10 mouse cellular contexts compared by ENCODE assay signal in genomic region chr11:53429182-53429581, GRCm38 (mm10). TPM values are rescaled to one million over a fixed set of nuclear protein-coding genes. Genes with fewer than 3 reads are reported as not detected.
DNase-seq lines count a peak whose midpoint lies in the region; ATAC-seq and TF ChIP-seq lines count a peak whose summit lies in the region.
"Had no signal": no experiment of that assay in that cellular context is flagged by ENCODE, and none has a peak within 500 bp of the region (broad histone marks: within the 10 kb centered on the region; RNA-seq: fewer than 3 reads in every experiment).

No protein-coding gene starts in this region.

- H3K9me3 ChIP-seq in forebrain, embryonic 11.5 days (ENCODE audit: control insufficient read depth, low read length), result no peaks in the 10 kb centered on the region
- no peaks in the 10 kb centered on the region for H3K9me3 ChIP-seq in forebrain, postnatal 0 days (ENCODE audit: low read length)
- H3K9me3 ChIP-seq in midbrain, embryonic 10.5 days (replicated peaks), result no peaks in the 10 kb centered on the region
- no peaks in the 10 kb centered on the region for H3K9me3 ChIP-seq in midbrain, embryonic 11.5 days (ENCODE audit: control insufficient read depth, low read length)
- no peaks in the 10 kb centered on the region for H3K9me3 ChIP-seq in limb, embryonic 10.5 days (replicated peaks)
- no peaks in the 10 kb centered on the region for H3K9me3 ChIP-seq in stomach, embryonic 14.5 days (ENCODE audit: control insufficient read depth, low read depth, low read length)

- DNase-seq in forebrain, embryonic 11.5 days (ENCODE audit: low spot score), result no peak
- DNase-seq in forebrain, postnatal 0 days, result no peak
- DNase-seq in midbrain, embryonic 10.5 days (ENCODE audit: low spot score), result no peak
- no peak for DNase-seq in midbrain, embryonic 11.5 days (ENCODE audit: low spot score, missing footprints)
- no peak for DNase-seq in limb, embryonic 10.5 days (ENCODE audit: low spot score)
- DNase-seq in thymus, adult 18-20 months, result no peak
- DNase-seq in gastrocnemius, adult 8-10 months (ENCODE audit: low spot score in 2 of 2), result no peak
- DNase-seq: thymus, postnatal 14 days had no signal

- no peak overlapping the region for H3K27ac ChIP-seq in forebrain, embryonic 11.5 days (ENCODE audit: low read depth, low read length)
- H3K27ac ChIP-seq in forebrain, postnatal 0 days (ENCODE audit: low read depth, low read length), result no peak overlapping the region
- H3K27ac ChIP-seq in midbrain, embryonic 10.5 days (replicated peaks), result no peak overlapping the region
- no peak overlapping the region for H3K27ac ChIP-seq in midbrain, embryonic 11.5 days (ENCODE audit: low read depth, low read length)
- H3K27ac ChIP-seq in limb, embryonic 10.5 days, result no peak overlapping the region
- H3K27ac ChIP-seq in stomach, embryonic 14.5 days (ENCODE audit: low read length), result no peak overlapping the region

- ATAC-seq in forebrain, embryonic 11.5 days (replicated peaks; ENCODE audit: low FRiP score), result no peak
- no peak for ATAC-seq in forebrain, postnatal 0 days
- ATAC-seq in midbrain, embryonic 11.5 days (ENCODE audit: low FRiP score), result no peak
- ATAC-seq in stomach, embryonic 14.5 days (ENCODE audit: insufficient number of reproducible peaks, insufficient read depth, low FRiP score, low read depth), result no peak

- H3K4me3 ChIP-seq in forebrain, embryonic 11.5 days (ENCODE audit: low read depth, low read length), result no peak overlapping the region
- no peak overlapping the region for H3K4me3 ChIP-seq in forebrain, postnatal 0 days (ENCODE audit: low read depth, low read length)
- H3K4me3 ChIP-seq in midbrain, embryonic 10.5 days, result peak overlapping the region; percentile 93
- H3K4me3 ChIP-seq in midbrain, embryonic 11.5 days (ENCODE audit: low read depth, low read length), result no peak overlapping the region
- peak overlapping the region; percentile 85 for H3K4me3 ChIP-seq in limb, embryonic 10.5 days
- no peak overlapping the region; the same call in 1 of the 2 replicates for H3K4me3 ChIP-seq in stomach, embryonic 14.5 days (ENCODE audit: low read depth, low read length)

- H3K4me2 ChIP-seq in forebrain, embryonic 11.5 days (ENCODE audit: low read depth, low read length, severe bottlenecking), result 0 out of 2 replicates have a peak overlapping the region, but pooled peaks have one; percentile 85
- H3K4me2 ChIP-seq in forebrain, postnatal 0 days (ENCODE audit: low read depth), result no peak overlapping the region
- H3K4me2 ChIP-seq in midbrain, embryonic 11.5 days, result no peak overlapping the region; the same call in 1 of the 2 replicates
- H3K4me2 ChIP-seq in stomach, embryonic 14.5 days (replicated peaks; ENCODE audit: low read depth, low read length), result peak overlapping the region; percentile 74; the same call in 1 of the 2 replicates

- no peak overlapping the region for H3K9ac ChIP-seq in forebrain, embryonic 11.5 days (ENCODE audit: low read length)
- H3K9ac ChIP-seq in forebrain, postnatal 0 days, result no peak overlapping the region
- no peak overlapping the region for H3K9ac ChIP-seq in midbrain, embryonic 11.5 days (ENCODE audit: low read length)
- no peak overlapping the region for H3K9ac ChIP-seq in stomach, embryonic 14.5 days (replicated peaks; ENCODE audit: low read depth, low read length)

- no peaks in the 10 kb centered on the region; the same call in 1 of the 2 replicates for H3K36me3 ChIP-seq in forebrain, embryonic 11.5 days (ENCODE audit: control insufficient read depth, insufficient read depth, low read length)
- H3K36me3 ChIP-seq in forebrain, postnatal 0 days (ENCODE audit: insufficient read depth), result peaks cover 8% of the 10 kb centered on the region; the same call in 1 of the 2 replicates
- H3K36me3 ChIP-seq in midbrain, embryonic 10.5 days, result peaks cover 21% of the 10 kb centered on the region
- H3K36me3 ChIP-seq in midbrain, embryonic 11.5 days (ENCODE audit: control insufficient read depth, insufficient read depth, low read length), result no peaks in the 10 kb centered on the region
- H3K36me3 ChIP-seq in limb, embryonic 10.5 days, result peaks cover 16% of the 10 kb centered on the region
- H3K36me3 ChIP-seq in stomach, embryonic 14.5 days (ENCODE audit: control insufficient read depth, insufficient read depth, low read length), result peaks cover 5% of the 10 kb centered on the region; the same call in 1 of the 2 replicates

- peaks cover 3% of the 10 kb centered on the region; the same call in 1 of the 2 replicates for H3K4me1 ChIP-seq in forebrain, embryonic 11.5 days (replicated peaks; ENCODE audit: control insufficient read depth, insufficient read depth, low read length)
- H3K4me1 ChIP-seq in forebrain, postnatal 0 days (ENCODE audit: insufficient read depth), result no peaks in the 10 kb centered on the region
- peaks cover 19% of the 10 kb centered on the region for H3K4me1 ChIP-seq in midbrain, embryonic 10.5 days
- peaks cover 7% of the 10 kb centered on the region for H3K4me1 ChIP-seq in midbrain, embryonic 11.5 days (ENCODE audit: control insufficient read depth, insufficient read depth, low read length)
- peaks cover 14% of the 10 kb centered on the region for H3K4me1 ChIP-seq in limb, embryonic 10.5 days
- H3K4me1 ChIP-seq in stomach, embryonic 14.5 days (ENCODE audit: control insufficient read depth, insufficient read depth, low read length), result peaks cover 10% of the 10 kb centered on the region

- TF ChIP-seq CTCF in forebrain, postnatal 0 days (IDR thresholded peaks at IDR 0.05; ENCODE audit: low read depth), result no peak

- H3K27me3 ChIP-seq in forebrain, embryonic 11.5 days (ENCODE audit: control insufficient read depth, insufficient read depth, low read length), result no peaks in the 10 kb centered on the region
- no peaks in the 10 kb centered on the region for H3K27me3 ChIP-seq in forebrain, postnatal 0 days (ENCODE audit: insufficient read depth, low read length)
- no peaks in the 10 kb centered on the region for H3K27me3 ChIP-seq in midbrain, embryonic 10.5 days (ENCODE audit: low read depth, poor library complexity, severe bottlenecking)
- no peaks in the 10 kb centered on the region for H3K27me3 ChIP-seq in midbrain, embryonic 11.5 days (ENCODE audit: control insufficient read depth, insufficient read depth, low read length)
- no peaks in the 10 kb centered on the region for H3K27me3 ChIP-seq in limb, embryonic 10.5 days (ENCODE audit: low read depth, poor library complexity, severe bottlenecking)
- H3K27me3 ChIP-seq in stomach, embryonic 14.5 days (ENCODE audit: control insufficient read depth, insufficient read depth, low read length), result no peaks in the 10 kb centered on the region

RNA-seq across cellular contexts. Expression of gene Uqcrq, which starts 1.4 kb away (rescaled TPM):
- 564 and 579 TPM in 2 replicates for polyA plus RNA-seq in forebrain, embryonic 11.5 days (2014; fragmentation: Nextera tagmentation; extraction: Ambion mirVana)
- total RNA-seq in forebrain, postnatal 0 days (2014; rRNA removed), result 20.6 and 30.5 TPM in 2 replicates
- 822 and 1,049 TPM in 2 replicates for polyA plus RNA-seq in forebrain, postnatal 0 days (2015; fragmentation: Nextera tagmentation; extraction: Ambion mirVana)
- 597 and 602 TPM in 2 replicates for polyA plus RNA-seq in midbrain, embryonic 10.5 days (2016; fragmentation: Nextera tagmentation; extraction: Ambion mirVana)
- polyA plus RNA-seq in midbrain, embryonic 11.5 days (2014; fragmentation: Nextera tagmentation; extraction: Ambion mirVana), result 590 and 635 TPM in 2 replicates
- polyA plus RNA-seq in limb, embryonic 10.5 days (2016; fragmentation: Nextera tagmentation; extraction: Ambion mirVana), result 491 and 544 TPM in 2 replicates
- 477 and 521 TPM in 2 replicates for polyA plus RNA-seq in stomach, embryonic 14.5 days (2014; fragmentation: Nextera tagmentation; extraction: Ambion mirVana)
- total RNA-seq in gastrocnemius, adult 8-10 months (2022), result 1,000 to 10,000 TPM; 1,108 to 1,285 (median 1,159) TPM

RNA-seq across cellular contexts. Expression of gene Gdf9, which starts 1.6 kb away (rescaled TPM):
- 1.2 and 1.4 TPM in 2 replicates for polyA plus RNA-seq in forebrain, embryonic 11.5 days (2014; fragmentation: Nextera tagmentation; extraction: Ambion mirVana)
- total RNA-seq in forebrain, postnatal 0 days (2014; rRNA removed), result 0.67 and 2.3 TPM in 2 replicates
- polyA plus RNA-seq in forebrain, postnatal 0 days (2015; fragmentation: Nextera tagmentation; extraction: Ambion mirVana), result 2.0 and 3.0 TPM in 2 replicates
- polyA plus RNA-seq in midbrain, embryonic 10.5 days (2016; fragmentation: Nextera tagmentation; extraction: Ambion mirVana), result 2.1 and 2.7 TPM in 2 replicates
- 2.3 and 3.6 TPM in 2 replicates for polyA plus RNA-seq in midbrain, embryonic 11.5 days (2014; fragmentation: Nextera tagmentation; extraction: Ambion mirVana)
- polyA plus RNA-seq in limb, embryonic 10.5 days (2016; fragmentation: Nextera tagmentation; extraction: Ambion mirVana), result 0.66 and 0.79 TPM in 2 replicates
- polyA plus RNA-seq in stomach, embryonic 14.5 days (2014; fragmentation: Nextera tagmentation; extraction: Ambion mirVana), result 1.7 and 2.2 TPM in 2 replicates
- total RNA-seq in gastrocnemius, adult 8-10 months (2022), result under 1 TPM; 0.27 to 0.56 (median 0.28) TPM

RNA-seq across cellular contexts. Expression of gene Leap2, which starts 6.2 kb away (rescaled TPM):
- polyA plus RNA-seq in forebrain, embryonic 11.5 days (2014; fragmentation: Nextera tagmentation; extraction: Ambion mirVana), result not detected in 2 replicates
- total RNA-seq in forebrain, postnatal 0 days (2014; rRNA removed), result not detected in 2 replicates
- not detected in 2 replicates for polyA plus RNA-seq in forebrain, postnatal 0 days (2015; fragmentation: Nextera tagmentation; extraction: Ambion mirVana)
- not detected in 2 replicates for polyA plus RNA-seq in midbrain, embryonic 10.5 days (2016; fragmentation: Nextera tagmentation; extraction: Ambion mirVana)
- 0.66 TPM in 1 of 2 replicates, not detected in the other for polyA plus RNA-seq in midbrain, embryonic 11.5 days (2014; fragmentation: Nextera tagmentation; extraction: Ambion mirVana)
- 0.51 TPM in 1 of 2 replicates, not detected in the other for polyA plus RNA-seq in limb, embryonic 10.5 days (2016; fragmentation: Nextera tagmentation; extraction: Ambion mirVana)
- 0.88 TPM in 1 of 2 replicates, not detected in the other for polyA plus RNA-seq in stomach, embryonic 14.5 days (2014; fragmentation: Nextera tagmentation; extraction: Ambion mirVana)
- not detected for total RNA-seq in gastrocnemius, adult 8-10 months (2022)
- total RNA-seq: gastrocnemius, postnatal 4 days had no signal

RNA-seq across cellular contexts. Expression of gene Gm10447, which starts 27.7 kb away (rescaled TPM):
- polyA plus RNA-seq in forebrain, embryonic 11.5 days (2014; fragmentation: Nextera tagmentation; extraction: Ambion mirVana), result not detected in 2 replicates
- total RNA-seq in forebrain, postnatal 0 days (2014; rRNA removed), result not detected in 2 replicates
- polyA plus RNA-seq in forebrain, postnatal 0 days (2015; fragmentation: Nextera tagmentation; extraction: Ambion mirVana), result not detected in 2 replicates
- polyA plus RNA-seq in midbrain, embryonic 10.5 days (2016; fragmentation: Nextera tagmentation; extraction: Ambion mirVana), result not detected in 2 replicates
- polyA plus RNA-seq in midbrain, embryonic 11.5 days (2014; fragmentation: Nextera tagmentation; extraction: Ambion mirVana), result not detected in 2 replicates
- polyA plus RNA-seq in limb, embryonic 10.5 days (2016; fragmentation: Nextera tagmentation; extraction: Ambion mirVana), result 0.08 and 0.14 TPM in 2 replicates
- 0.13 and 0.14 TPM in 2 replicates for polyA plus RNA-seq in stomach, embryonic 14.5 days (2014; fragmentation: Nextera tagmentation; extraction: Ambion mirVana)
- total RNA-seq in gastrocnemius, adult 8-10 months (2022), result under 1 TPM in 1 of 4 experiments, not detected in 3; 0.11 TPM
- total RNA-seq: gastrocnemius, postnatal 4 days had no signal

RNA-seq across cellular contexts. Expression of gene Shroom1, which starts 27.8 kb away (rescaled TPM):
- 1.1 and 1.8 TPM in 2 replicates for polyA plus RNA-seq in forebrain, embryonic 11.5 days (2014; fragmentation: Nextera tagmentation; extraction: Ambion mirVana)
- total RNA-seq in forebrain, postnatal 0 days (2014; rRNA removed), result 3.0 and 4.9 TPM in 2 replicates
- polyA plus RNA-seq in forebrain, postnatal 0 days (2015; fragmentation: Nextera tagmentation; extraction: Ambion mirVana), result 2.0 TPM in 2 replicates
- polyA plus RNA-seq in midbrain, embryonic 10.5 days (2016; fragmentation: Nextera tagmentation; extraction: Ambion mirVana), result 1.8 and 2.1 TPM in 2 replicates
- 1.6 and 1.9 TPM in 2 replicates for polyA plus RNA-seq in midbrain, embryonic 11.5 days (2014; fragmentation: Nextera tagmentation; extraction: Ambion mirVana)
- polyA plus RNA-seq in limb, embryonic 10.5 days (2016; fragmentation: Nextera tagmentation; extraction: Ambion mirVana), result 1.8 and 3.9 TPM in 2 replicates
- 0.98 and 1.1 TPM in 2 replicates for polyA plus RNA-seq in stomach, embryonic 14.5 days (2014; fragmentation: Nextera tagmentation; extraction: Ambion mirVana)
- 1 to 10 TPM in 1 of 4 experiments, under 1 TPM in 3; 0.29 to 1.2 (median 0.74) TPM for total RNA-seq in gastrocnemius, adult 8-10 months (2022)

Comparison
In these comparisons a context has a peak if more than half of its experiments do, and no peak if none do; other contexts are left out.
1. H3K4me2 ChIP-seq: peak in forebrain, embryonic 11.5 days (single experiment) and stomach, embryonic 14.5 days (single experiment); none in forebrain, postnatal 0 days (single experiment) and midbrain, embryonic 11.5 days (single experiment).
2. H3K4me3 ChIP-seq: peak in midbrain, embryonic 10.5 days (single experiment) and limb, embryonic 10.5 days (single experiment); none in forebrain, embryonic 11.5 days (single experiment), forebrain, postnatal 0 days (single experiment), midbrain, embryonic 11.5 days (single experiment) and stomach, embryonic 14.5 days (single experiment).